Mouse (Mus musculus): Measurements from ENCODE around the gene 9930111J21Rik2.
"Not testable (repeated sequence)": the region's sequence is repeated elsewhere in the genome, so short reads cannot be mapped to it uniquely, and the experiment has no call there.

Gene 9930111J21Rik2

GRCm38 (mm10) chr11:49051093-49051891 is at the start of gene 9930111J21Rik2:
9930111J21Rik2 (minus strand) TSS chr11:49051242.
- not testable (repeated sequence) for DNase-seq (ENCODE audit: low read depth, low spot score)

- DNase-seq (ENCODE audit: low read depth, low spot score), result no peak
Observed at GRCm38 (mm10) chr11:49100409-49100808, 49.4 kb upstream of the 9930111J21Rik2 start.

GRCm38 (mm10) chr11:49095367-49095766 is 44.3 kb upstream of the 9930111J21Rik2 start:
- DNase-seq (ENCODE audit: low read depth, low spot score), result no peak

- DNase-seq (ENCODE audit: low read depth, low spot score), result no peak
Observed at GRCm38 (mm10) chr11:49093861-49094660, 43.0 kb upstream of the 9930111J21Rik2 start.

- no peak for DNase-seq (ENCODE audit: low read depth, low spot score)
Observed at GRCm38 (mm10) chr11:49092786-49093185, 41.7 kb upstream of the 9930111J21Rik2 start.

- no peak for DNase-seq (ENCODE audit: low read depth, low spot score)
Observed at GRCm38 (mm10) chr11:49092053-49092586, 41.1 kb upstream of the 9930111J21Rik2 start.

- DNase-seq (ENCODE audit: low read depth, low spot score), result no peak
Observed at GRCm38 (mm10) chr11:49091171-49091570, 40.1 kb upstream of the 9930111J21Rik2 start.

- DNase-seq (ENCODE audit: low read depth, low spot score), result no peak
Observed at GRCm38 (mm10) chr11:49090551-49090950, 39.5 kb upstream of the 9930111J21Rik2 start.

- no peak for DNase-seq (ENCODE audit: low read depth, low spot score)
Observed at GRCm38 (mm10) chr11:49089735-49090507, 38.9 kb upstream of the 9930111J21Rik2 start.

- no peak for DNase-seq (ENCODE audit: low read depth, low spot score)
Observed at GRCm38 (mm10) chr11:49088990-49089652, 38.1 kb upstream of the 9930111J21Rik2 start.

GRCm38 (mm10) chr11:49087830-49088616 is 37.0 kb upstream of the 9930111J21Rik2 start:
- no peak for DNase-seq (ENCODE audit: low read depth, low spot score)

- DNase-seq (ENCODE audit: low read depth, low spot score), result no peak
Observed at GRCm38 (mm10) chr11:49086858-49087361, 35.9 kb upstream of the 9930111J21Rik2 start.

- DNase-seq (ENCODE audit: low read depth, low spot score), result no peak
Observed at GRCm38 (mm10) chr11:49084875-49085274, 33.8 kb upstream of the 9930111J21Rik2 start.

- DNase-seq (ENCODE audit: low read depth, low spot score), result no peak
Observed at GRCm38 (mm10) chr11:49084385-49084784, 33.3 kb upstream of the 9930111J21Rik2 start.

GRCm38 (mm10) chr11:49083808-49084207 is 32.8 kb upstream of the 9930111J21Rik2 start:
- DNase-seq (ENCODE audit: low read depth, low spot score), result no peak

- DNase-seq (ENCODE audit: low read depth, low spot score), result no peak
Observed at GRCm38 (mm10) chr11:49083146-49083545, 32.1 kb upstream of the 9930111J21Rik2 start.

- no peak for DNase-seq (ENCODE audit: low read depth, low spot score)
Observed at GRCm38 (mm10) chr11:49081886-49082285, 30.8 kb upstream of the 9930111J21Rik2 start.

- DNase-seq (ENCODE audit: low read depth, low spot score), result no peak
Observed at GRCm38 (mm10) chr11:49081356-49081755, 30.3 kb upstream of the 9930111J21Rik2 start.

- no peak for DNase-seq (ENCODE audit: low read depth, low spot score)
Observed at GRCm38 (mm10) chr11:49080636-49081035, 29.6 kb upstream of the 9930111J21Rik2 start.

- no peak for DNase-seq (ENCODE audit: low read depth, low spot score)
Observed at GRCm38 (mm10) chr11:49078719-49079118, 27.7 kb upstream of the 9930111J21Rik2 start.

Measured in embryo, embryonic 11.5 days (tissue).